Mouse (Mus musculus): ENCODE results near the gene Ufc1. TPM values are rescaled to one million over a fixed set of nuclear protein-coding genes. Genes with fewer than 3 reads are reported as not detected.

Ufc1 gene
- polyA plus RNA-seq, 1 experiment from 2014 or later = 84.1 TPM

DNA sequence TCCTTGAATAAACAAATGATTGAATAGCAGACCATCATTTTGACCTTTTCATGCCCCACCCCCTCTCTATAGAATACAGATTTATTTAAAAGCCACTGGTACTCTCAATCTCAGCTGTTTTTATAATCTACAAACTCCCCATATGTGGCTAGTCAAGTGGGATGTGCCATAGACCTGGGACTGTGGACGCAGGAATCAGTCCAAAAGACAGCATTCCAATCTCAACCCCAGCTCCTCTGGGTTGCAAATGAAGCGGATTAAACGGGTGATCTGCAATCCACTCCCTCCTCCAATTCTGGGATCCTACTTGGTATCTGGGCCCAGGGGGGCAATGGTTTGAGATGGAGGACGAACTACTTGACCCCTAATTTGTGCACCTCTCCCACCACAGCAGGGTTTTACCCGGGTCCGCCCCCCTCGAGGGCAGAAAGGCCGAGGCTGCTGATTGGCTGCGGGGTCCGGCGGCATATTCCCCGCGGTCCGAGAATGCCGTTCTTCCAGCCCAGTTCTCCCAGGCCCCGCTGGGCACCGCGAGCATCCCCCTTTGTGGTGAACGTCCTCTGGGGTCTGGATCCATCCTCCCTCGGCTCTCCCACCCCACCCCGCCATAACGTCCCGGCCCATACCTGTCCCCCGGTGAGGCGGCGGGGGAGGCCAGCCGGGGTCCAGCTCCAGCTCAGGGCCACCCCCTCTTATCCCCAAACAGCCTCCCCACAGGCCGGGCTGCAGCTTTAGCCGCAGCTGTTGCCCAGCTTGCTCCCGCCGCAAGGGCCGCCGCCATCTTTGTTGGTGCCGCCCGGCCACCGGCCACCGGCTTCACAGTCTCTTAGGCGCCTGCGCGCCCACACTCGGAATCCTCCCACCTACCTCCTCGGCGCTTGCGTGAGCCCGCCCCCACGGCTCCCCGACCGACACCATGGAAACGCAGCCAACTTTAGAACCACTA is 7.4 kb downstream of the Ufc1 start, which contains the start of gene Usp21:
Usp21 (minus strand) TSS at position 856 of the 946 bp plus-strand sequence.
- Histone ChIP-seq H3K4me2 (peak within 1 kb of the TSS; percentile 80), H3K4me3 (peak within 1 kb of the TSS; percentile 73), H3K27me3 (replicated peaks) (no peaks in the 10 kb centered on the region), H3K9me3 (replicated peaks) (no peaks in the 10 kb centered on the region), H3K27ac (ENCODE audit: poor library complexity, severe bottlenecking) (peak within 1 kb of the TSS; percentile 88), H3K9ac (peak within 1 kb of the TSS; percentile 93), H3K4me1 (replicated peaks) (peaks cover 16% of the 10 kb centered on the region), H3K36me3 (peaks cover 57% of the 10 kb centered on the region)
- under 1% methylated on average over 49 of the region's 49 CpGs for WGBS
- ATAC-seq (ENCODE audit: insufficient number of reproducible peaks, low FRiP score) = peak; percentile 96

GRCm38 (mm10) chr1:171286517-171286916 is 8.3 kb downstream of the Ufc1 start:
- H3K4me1 ChIP-seq (replicated peaks) = peaks cover 22% of the 10 kb centered on the region
- peak overlapping the region; percentile 80 for H3K4me2 ChIP-seq
- H3K9me3 ChIP-seq (replicated peaks) = no peaks in the 10 kb centered on the region
- H3K27ac ChIP-seq (ENCODE audit: poor library complexity, severe bottlenecking) = no peak overlapping the region
- 92% methylated on average over 19 of the region's 19 CpGs for WGBS
- peak overlapping the region; percentile 73 for H3K4me3 ChIP-seq
- H3K27me3 ChIP-seq (replicated peaks) = no peaks in the 10 kb centered on the region
- ATAC-seq (ENCODE audit: insufficient number of reproducible peaks, low FRiP score) = no peak
- 0 out of 2 replicates have a peak overlapping the region, but pooled peaks have one; percentile 32 for H3K9ac ChIP-seq
- peaks cover 62% of the 10 kb centered on the region for H3K36me3 ChIP-seq

DNA sequence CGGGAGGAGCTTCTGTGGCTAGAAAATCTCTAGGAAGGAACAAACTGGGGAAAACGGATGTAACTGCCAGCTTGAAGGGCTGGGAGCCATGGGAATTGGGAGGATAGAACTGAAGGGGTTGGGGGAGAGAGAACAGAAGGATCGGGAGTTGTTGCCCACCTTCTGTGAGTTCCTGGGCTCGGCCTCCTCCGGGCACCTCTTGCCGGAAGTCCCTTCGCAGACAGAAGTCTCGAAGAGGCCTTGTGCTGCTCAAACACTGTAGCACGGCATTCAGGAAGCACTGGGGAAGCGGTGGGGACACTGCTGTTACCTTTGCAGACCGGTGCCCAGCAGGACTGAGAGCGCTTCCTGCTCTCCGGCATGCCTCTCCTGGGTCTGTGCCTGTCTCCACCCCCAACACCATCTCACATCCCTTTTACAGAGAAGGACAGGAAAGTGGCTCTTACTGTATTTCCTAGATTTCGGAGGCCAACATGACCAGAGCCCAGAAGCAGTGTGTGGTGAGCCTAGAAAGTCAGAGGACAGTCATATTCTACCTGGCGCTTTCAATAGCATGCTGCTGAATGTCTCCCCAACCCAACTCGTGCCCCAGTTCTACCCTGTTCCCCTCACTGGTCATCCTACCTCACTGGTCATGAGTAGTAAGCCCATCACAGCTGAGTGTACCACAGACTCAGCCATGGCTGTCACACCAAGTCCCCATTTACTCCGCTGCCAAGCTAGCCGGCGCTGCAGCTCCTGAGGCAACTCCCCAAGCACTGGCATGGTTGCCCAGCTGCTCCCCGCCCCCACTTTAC is 9.5 kb downstream of the Ufc1 start:
- peak overlapping the region; percentile 39; the same call in 1 of the 2 replicates for H3K9ac ChIP-seq
- no peaks in the 10 kb centered on the region for H3K9me3 ChIP-seq (replicated peaks)
- peaks cover 24% of the 10 kb centered on the region for H3K4me1 ChIP-seq (replicated peaks)
- ATAC-seq (ENCODE audit: insufficient number of reproducible peaks, low FRiP score) = no peak
- H3K4me3 ChIP-seq = no peak overlapping the region
- WGBS = 87% methylated on average over 20 of the region's 20 CpGs
- H3K36me3 ChIP-seq = peaks cover 62% of the 10 kb centered on the region
- H3K4me2 ChIP-seq = no peak overlapping the region
- H3K27me3 ChIP-seq (replicated peaks) = no peaks in the 10 kb centered on the region
- no peak overlapping the region for H3K27ac ChIP-seq (ENCODE audit: poor library complexity, severe bottlenecking)

GRCm38 (mm10) chr1:171284491-171284890 is 10.3 kb downstream of the Ufc1 start:
- H3K9ac ChIP-seq = no peak overlapping the region
- H3K4me3 ChIP-seq = no peak overlapping the region
- H3K36me3 ChIP-seq = peaks cover 55% of the 10 kb centered on the region
- no peak overlapping the region for H3K4me2 ChIP-seq
- H3K27ac ChIP-seq (ENCODE audit: poor library complexity, severe bottlenecking) = no peak overlapping the region
- no peak for ATAC-seq (ENCODE audit: insufficient number of reproducible peaks, low FRiP score)
- WGBS = 88% methylated on average over 15 of the region's 15 CpGs
- no peaks in the 10 kb centered on the region for H3K27me3 ChIP-seq (replicated peaks)
- no peaks in the 10 kb centered on the region for H3K9me3 ChIP-seq (replicated peaks)
- peaks cover 32% of the 10 kb centered on the region for H3K4me1 ChIP-seq (replicated peaks)

GRCm38 (mm10) chr1:171283188-171284160 is 11.3 kb downstream of the Ufc1 start:
- no peak for ATAC-seq (ENCODE audit: insufficient number of reproducible peaks, low FRiP score)
- H3K27ac ChIP-seq (ENCODE audit: poor library complexity, severe bottlenecking) = no peak overlapping the region
- H3K36me3 ChIP-seq = peaks cover 52% of the 10 kb centered on the region
- no peaks in the 10 kb centered on the region for H3K9me3 ChIP-seq (replicated peaks)
- peaks cover 32% of the 10 kb centered on the region for H3K4me1 ChIP-seq (replicated peaks)
- no peak overlapping the region for H3K4me2 ChIP-seq
- H3K4me3 ChIP-seq = no peak overlapping the region
- H3K9ac ChIP-seq = no peak overlapping the region
- no peaks in the 10 kb centered on the region for H3K27me3 ChIP-seq (replicated peaks)
- WGBS = 91% methylated on average over 18 of the region's 18 CpGs

GRCm38 (mm10) chr1:171282086-171282805 is 12.6 kb downstream of the Ufc1 start:
- peaks cover 28% of the 10 kb centered on the region for H3K4me1 ChIP-seq (replicated peaks)
- peak overlapping the region; percentile 82 for H3K4me2 ChIP-seq
- H3K9ac ChIP-seq = peak overlapping the region; percentile 30
- no peak for ATAC-seq (ENCODE audit: insufficient number of reproducible peaks, low FRiP score)
- peaks cover 60% of the 10 kb centered on the region for H3K36me3 ChIP-seq
- H3K27ac ChIP-seq (ENCODE audit: poor library complexity, severe bottlenecking) = peak overlapping the region; percentile 90; the same call in 1 of the 2 replicates
- H3K9me3 ChIP-seq (replicated peaks) = no peaks in the 10 kb centered on the region
- H3K27me3 ChIP-seq (replicated peaks) = no peaks in the 10 kb centered on the region
- WGBS = 73% methylated on average over 18 of the region's 18 CpGs
- peak overlapping the region; percentile 72 for H3K4me3 ChIP-seq

DNA sequence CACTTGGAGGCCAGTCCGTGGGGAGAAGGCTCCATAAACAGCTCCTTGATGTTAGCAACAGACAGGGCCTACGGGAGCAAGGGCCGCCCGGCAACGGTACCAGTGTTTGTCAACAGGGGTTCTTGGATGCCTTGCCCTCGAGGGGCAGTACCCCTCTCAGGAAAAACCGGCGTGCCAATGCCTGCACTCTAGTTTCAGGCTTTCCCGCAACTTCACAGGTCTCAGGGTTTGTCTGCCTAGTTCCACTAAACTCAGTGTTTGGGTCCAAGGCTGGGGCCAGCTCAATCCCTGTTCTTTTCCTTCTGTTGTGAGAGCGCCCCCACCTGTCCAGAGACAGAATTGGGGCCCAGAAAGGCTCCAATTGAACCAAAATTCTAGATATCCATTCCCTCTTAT is 13.3 kb downstream of the Ufc1 start:
- Histone ChIP-seq H3K4me2 (peak overlapping the region; percentile 82), H3K4me1 (replicated peaks) (peaks cover 21% of the 10 kb centered on the region), H3K27me3 (replicated peaks) (no peaks in the 10 kb centered on the region), H3K36me3 (peaks cover 64% of the 10 kb centered on the region), H3K4me3 (peak overlapping the region; percentile 72), H3K9ac (peak overlapping the region; percentile 85), H3K27ac (ENCODE audit: poor library complexity, severe bottlenecking) (peak overlapping the region; percentile 90), H3K9me3 (replicated peaks) (no peaks in the 10 kb centered on the region)
- WGBS = 0% methylated on average over 10 of the region's 10 CpGs
- ATAC-seq (ENCODE audit: insufficient number of reproducible peaks, low FRiP score) = peak; percentile 66

- Histone ChIP-seq H3K36me3 (peaks cover 65% of the 10 kb centered on the region), H3K9me3 (replicated peaks) (no peaks in the 10 kb centered on the region), H3K4me2 (peak within 1 kb of the TSS; percentile 82), H3K9ac (peak within 1 kb of the TSS; percentile 85), H3K4me3 (peak within 1 kb of the TSS; percentile 72), H3K27me3 (replicated peaks) (no peaks in the 10 kb centered on the region), H3K27ac (ENCODE audit: poor library complexity, severe bottlenecking) (peak within 1 kb of the TSS; percentile 90), H3K4me1 (replicated peaks) (peaks cover 16% of the 10 kb centered on the region)
- ATAC-seq (ENCODE audit: insufficient number of reproducible peaks, low FRiP score) = peak; percentile 95
- 0% methylated on average over 26 of the region's 26 CpGs for WGBS
These were observed 13.8 kb downstream of the Ufc1 start, which contains the start of gene Ppox for GRCm38 (mm10) chr1:171280916-171281527. Gene Ppox, minus strand, starts transcription at chr1:171281186.

DNA sequence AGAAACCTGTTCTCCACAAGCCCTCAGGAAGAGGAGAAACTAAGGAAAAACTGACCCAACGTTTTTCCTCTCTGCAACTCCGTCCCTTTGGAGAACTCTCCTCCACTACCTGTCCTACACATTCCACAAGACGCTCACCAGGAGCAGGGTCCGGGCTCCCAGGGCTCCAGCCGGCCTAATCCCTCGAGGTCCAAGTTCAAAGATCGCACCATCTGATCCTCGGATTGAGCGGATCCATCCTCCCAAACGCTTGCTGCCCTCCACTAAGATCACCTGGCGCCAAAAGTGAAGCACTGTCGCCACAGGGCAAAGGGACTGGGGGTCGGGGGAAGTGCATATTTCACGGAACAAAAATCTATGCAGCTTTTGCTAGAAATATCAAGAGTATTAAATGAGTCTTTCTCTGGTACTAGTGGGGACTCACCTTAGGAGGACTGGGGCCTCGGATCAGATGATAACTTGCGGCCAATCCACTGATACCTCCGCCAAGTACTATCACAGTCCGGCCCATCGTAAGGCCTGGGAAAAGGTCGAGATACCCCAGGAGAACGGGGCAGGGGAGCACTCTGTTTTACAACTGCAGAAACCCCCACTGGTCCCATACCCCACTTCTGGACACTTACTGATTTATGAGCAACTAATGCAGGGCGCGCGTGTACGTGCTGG is 14.4 kb downstream of the Ufc1 start:
- Histone ChIP-seq H3K4me2 (peak overlapping the region; percentile 82), H3K36me3 (peaks cover 65% of the 10 kb centered on the region), H3K27me3 (replicated peaks) (no peaks in the 10 kb centered on the region), H3K9me3 (replicated peaks) (no peaks in the 10 kb centered on the region), H3K4me3 (peak overlapping the region; percentile 72), H3K9ac (peak overlapping the region; percentile 84), H3K27ac (ENCODE audit: poor library complexity, severe bottlenecking) (peak overlapping the region; percentile 45), H3K4me1 (replicated peaks) (peaks cover 16% of the 10 kb centered on the region)
- peak; percentile 11 for ATAC-seq (ENCODE audit: insufficient number of reproducible peaks, low FRiP score)
- 1% methylated on average over 25 of the region's 25 CpGs for WGBS

Measured in heart, embryonic 12.5 days (tissue).